Mouse (Mus musculus) T-helper 17 cell (primary cell): Measurements from ENCODE around the gene Snx30.

Experiments
- in situ Hi-C, 2 experiments: fragments of 300-600 bp; cut with MboI, MseI; formaldehyde crosslinking; loops; 1 replicate in 1 of 2; 2 replicates in 1 of 2; pipeline ENCODE4 v1.15.1; 2025; ENCODE audit warnings: high pct_unique_total_duplicates in 2 of 2

Gene Snx30

DNA sequence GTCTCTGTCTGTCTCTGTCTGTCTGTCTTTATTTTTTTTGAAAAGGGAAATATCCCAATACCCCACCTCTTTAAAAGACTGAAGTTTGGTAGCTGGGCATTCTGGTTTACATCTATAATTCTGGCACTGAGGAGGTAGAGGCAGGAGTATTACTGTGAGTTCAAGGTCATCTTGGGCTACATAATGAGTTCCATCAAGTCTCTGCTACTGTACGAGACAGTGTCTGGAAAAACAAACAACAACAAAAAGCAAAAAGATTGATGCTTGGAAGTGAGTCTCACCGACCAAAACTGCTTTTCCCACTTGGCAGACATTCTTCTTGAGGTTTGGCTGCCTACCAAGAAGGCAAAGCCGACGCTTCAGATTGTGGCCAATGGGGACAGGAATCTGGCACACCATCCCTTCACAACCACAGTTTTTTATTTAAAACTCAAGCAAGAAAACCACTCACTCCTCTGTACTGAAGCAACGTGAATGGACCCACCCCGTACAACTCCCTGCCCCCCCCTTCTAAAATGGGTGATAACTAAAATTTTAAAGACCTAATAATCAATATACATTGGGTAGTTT lies 63.9 kb downstream of the Snx30 start:
- in situ Hi-C loops, result loop anchor here in 1 of 2 experiments (10.0 kb wide), 1 partner anchor 255 kb away; no protein-coding TSS in a partner anchor

DNA sequence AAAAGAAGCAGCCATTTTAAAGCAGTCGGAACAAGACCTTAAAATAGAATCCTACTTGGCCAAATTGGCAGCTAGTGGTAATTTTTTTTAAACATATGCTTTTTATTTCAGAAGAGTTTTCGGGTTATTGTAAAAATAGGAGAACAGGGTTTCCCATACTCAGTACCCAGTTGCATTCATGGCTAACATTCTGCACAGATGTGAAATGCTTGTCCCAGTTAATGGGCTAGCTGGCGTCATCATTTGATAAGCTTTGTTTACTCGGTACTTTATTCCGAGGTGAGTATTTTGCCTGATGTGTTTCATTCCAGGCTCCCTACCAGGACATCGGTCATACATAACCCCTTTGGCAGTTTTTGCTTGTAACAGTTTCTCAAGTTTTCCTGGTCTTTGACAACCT lies 64.8 kb downstream of the Snx30 start:
- in situ Hi-C loops, result no loop called here

DNA sequence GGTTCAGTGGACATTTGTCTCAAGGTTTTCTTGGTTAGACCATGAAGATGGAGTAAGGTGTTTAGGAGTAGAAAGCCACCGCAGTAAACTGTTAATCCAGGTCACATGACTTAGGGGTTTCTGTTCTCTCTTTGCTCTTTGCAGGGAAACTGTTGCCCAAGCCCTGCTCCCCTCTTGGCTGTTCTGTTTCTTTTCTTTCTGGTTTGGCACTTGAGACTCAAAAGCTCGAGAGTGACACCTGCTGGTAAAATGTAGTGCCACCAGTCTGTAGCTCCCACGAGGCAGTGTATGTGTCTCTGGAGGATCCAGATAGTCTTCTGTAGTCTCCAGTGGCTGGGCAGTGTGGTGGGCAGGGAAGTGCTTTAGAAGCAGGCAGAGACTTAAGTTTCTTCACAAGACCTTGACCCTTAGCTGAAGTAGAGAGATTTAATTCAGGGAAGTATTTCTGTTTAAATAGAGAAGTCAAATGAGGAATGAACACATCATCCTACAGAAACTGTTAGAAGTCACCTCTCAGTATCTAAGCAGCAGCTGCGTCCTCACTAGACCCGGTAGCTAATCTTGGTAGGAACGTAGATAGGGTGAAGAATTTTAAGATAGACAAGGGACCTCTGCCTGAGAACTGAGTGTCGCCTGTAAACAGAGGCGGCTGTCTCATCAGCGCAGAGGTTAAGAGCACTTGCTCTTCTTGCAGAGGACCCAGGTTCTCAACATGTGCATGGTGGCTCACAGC lies 65.4 kb downstream of the Snx30 start:
- in situ Hi-C loops, result no loop called here

DNA sequence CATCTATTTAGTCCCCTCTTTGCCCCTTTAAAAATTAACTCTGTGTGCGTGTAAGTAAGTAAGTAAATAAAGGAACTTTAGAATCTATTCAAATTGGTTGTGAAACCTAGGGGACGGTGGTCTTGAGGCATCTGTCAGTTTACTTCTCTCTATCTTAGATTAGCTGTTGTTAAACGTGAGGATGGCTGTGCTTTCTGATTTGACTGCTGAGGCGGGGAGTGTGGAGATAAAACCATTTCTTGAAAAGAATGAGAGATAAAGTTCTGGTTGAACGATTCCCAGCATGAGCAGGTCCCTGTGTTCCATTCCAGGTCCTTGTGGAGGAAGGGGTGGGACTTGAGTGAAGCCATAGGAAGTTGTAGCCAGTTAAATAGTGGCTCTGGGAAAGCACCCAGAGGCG lies 67.6 kb downstream of the Snx30 start:
- in situ Hi-C loops, result no loop called here

DNA sequence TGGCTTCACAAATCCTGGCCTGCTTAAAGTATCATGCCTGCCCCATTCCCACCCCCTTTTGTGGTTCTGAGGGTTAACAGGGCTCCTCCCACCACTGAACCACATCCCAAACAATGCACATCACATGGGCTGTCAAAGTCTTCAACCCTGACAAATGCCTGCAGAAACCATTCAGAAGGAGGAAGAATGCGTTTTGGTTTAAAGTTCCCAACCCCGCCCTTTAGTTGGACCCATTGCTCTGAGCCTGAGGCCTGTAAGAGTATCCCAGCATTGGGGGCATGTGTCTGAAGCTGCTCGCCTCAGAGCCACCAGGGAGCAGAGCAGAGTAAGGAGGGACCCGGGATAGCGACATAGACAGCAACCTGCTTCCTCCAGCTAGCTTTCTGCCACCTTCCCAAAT lies 68.2 kb downstream of the Snx30 start:
- in situ Hi-C loops, result no loop called here

DNA sequence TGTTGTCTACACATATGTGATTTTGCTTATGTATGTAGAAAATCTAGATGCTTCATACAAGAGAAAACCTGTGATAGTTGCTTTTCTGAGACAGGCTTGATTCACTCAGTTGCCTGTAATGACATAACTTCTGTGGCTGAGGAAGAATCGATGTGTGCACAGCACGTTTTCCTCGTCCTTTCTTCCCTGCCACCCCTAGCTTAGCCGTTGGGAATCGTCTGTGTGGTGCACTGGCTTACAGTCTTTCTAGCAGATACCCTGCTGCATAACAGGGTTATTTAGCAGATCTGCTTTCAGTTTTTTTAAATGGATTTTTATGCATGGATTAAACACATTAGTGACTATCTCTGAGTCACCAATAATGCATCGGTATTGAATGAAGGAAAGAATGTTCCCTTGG lies 70.9 kb downstream of the Snx30 start:
- in situ Hi-C loops, result no loop called here

DNA sequence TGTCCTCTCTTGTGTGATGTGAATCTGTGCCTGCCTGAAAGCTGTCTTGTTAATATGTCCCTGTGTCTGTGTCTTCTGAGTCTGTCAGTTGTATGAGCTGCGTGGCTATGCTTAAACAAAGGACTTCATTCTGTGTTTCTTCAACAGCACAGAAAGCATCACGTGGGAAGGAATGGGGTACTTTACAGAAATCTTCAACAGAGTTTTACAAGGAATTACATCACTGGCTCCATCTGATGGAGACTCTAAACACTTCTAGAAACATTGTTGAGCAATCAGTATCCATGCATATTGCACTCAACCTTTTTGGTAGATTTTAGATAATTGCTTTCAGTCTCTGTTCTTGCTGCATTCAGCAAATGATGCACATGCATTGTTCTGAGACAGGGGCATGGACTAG lies 71.4 kb downstream of the Snx30 start:
- in situ Hi-C loops, result no loop called here

DNA sequence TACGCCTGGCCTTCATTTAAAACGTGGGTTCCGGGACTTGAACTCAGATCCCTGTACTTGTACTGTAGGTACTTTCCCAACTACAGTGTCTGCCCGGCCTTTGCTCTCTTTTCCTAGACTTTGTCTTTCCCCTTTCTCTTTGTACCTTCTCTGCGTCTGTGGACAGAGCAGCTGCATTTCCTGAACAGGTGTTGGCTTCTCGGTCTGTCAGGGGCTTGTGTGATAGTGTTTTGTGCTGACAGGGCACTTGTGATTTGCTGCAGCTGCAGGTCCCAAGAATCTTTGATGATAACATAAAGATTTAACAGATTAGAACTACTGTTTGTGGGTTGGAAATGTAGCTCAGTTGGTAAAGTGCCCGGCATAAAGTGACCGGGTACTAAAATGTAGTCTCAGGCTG lies 73.0 kb downstream of the Snx30 start:
- in situ Hi-C loops, result no loop called here

DNA sequence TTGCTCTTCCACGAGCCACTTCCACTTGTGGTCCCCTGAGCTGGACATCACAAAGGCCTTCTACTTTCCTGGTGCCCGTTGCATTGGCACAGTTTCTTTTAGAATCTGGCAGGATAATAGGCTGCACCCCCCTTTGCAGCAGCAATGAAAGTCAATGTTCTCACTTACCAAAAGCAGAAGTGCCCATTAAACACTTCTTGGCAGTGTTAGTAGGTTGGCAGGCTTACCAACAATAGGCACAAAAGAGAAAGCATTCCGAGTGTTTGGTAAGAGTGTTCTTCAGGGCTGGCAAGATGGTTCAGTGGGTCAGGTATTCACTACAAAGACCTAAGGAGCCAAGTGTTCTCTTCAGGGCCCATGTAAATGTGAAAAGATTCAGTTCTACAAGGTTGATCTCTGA lies 73.8 kb downstream of the Snx30 start:
- in situ Hi-C loops, result no loop called here

DNA sequence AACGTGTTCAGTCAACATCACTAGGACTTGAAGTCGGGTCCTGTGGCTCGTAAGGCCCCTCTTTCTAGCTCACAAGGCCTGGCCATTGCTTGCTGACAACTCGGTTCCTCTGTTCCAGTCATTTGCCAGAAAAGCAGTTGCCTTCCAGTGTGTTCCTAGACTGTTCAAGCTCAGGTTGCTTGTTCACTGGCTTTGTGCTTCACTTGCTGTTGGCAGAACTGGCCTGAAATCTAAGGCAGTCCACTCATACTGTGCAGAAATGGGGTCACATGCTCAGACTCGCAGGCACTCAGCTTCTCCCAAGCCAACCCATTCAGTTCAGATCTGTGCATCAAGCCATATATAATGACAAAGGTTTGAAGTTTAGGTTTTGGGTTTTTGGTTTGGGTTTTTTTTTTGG lies 75.1 kb downstream of the Snx30 start:
- in situ Hi-C loops, result no loop called here

DNA sequence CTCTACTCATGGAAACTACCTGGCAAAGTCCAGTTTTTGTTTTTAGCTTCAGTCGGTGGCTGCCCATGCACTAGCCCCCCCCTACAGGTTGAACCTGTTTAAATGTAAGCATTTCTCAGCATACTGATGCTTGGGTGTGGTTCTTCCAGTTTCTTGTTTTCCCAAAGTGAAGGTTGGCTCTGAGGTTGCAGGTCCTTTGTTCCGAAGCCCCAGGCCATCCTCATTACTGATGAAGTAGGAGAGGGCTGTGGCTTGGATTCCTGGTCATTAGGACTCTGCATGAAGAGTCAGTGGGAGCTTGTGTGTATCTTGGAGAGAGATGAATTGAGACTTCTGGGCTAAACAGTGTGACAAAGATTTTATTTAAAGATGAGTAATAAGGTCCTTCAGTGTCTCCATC lies 75.6 kb downstream of the Snx30 start:
- in situ Hi-C loops, result no loop called here

DNA sequence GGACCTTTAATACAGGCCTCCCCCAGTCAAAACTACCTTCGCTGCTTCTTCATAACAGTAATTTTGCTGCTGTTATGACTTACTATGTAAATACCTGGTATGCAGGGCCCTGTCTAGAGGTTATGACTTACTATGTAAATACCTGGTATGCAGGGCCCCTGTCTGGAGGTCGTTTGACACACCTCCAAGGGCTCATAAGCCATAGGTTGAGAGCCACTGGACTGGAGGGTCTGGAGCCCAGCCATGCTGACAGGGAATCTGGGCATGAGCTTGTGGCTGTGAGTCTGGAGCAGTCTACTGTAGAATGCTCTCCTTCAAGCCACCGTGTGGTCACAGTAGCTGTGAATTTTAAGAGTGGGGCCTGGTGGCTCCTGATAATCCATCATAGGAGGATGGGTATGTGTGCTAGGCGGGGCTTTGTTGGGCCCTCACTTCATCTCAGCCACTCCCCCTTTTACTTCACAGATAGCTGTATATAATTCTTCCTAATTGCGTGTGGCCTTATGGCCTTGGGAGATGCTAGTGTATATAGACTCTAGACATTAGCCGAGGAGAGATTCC lies 78.6 kb downstream of the Snx30 start:
- in situ Hi-C loops, result no loop called here

DNA sequence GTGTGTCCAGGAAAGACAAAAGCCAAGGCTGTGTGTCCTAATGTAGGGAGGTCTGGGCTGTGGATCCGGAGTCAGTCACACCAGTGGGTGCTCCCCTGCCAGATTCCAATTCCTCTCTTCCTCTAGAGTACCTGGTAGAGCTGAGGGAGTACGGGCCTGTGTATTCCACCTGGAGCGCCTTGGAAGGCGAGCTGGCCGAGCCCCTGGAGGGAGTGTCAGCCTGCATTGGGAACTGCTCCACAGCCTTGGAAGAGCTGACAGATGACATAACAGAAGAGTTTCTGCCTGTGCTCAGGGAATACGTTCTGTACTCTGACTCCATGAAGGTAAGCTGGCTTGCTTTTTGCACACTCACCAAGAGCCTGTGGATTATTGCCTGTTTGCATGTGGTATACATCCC lies 80.6 kb downstream of the Snx30 start:
- in situ Hi-C loops, result no loop called here

DNA sequence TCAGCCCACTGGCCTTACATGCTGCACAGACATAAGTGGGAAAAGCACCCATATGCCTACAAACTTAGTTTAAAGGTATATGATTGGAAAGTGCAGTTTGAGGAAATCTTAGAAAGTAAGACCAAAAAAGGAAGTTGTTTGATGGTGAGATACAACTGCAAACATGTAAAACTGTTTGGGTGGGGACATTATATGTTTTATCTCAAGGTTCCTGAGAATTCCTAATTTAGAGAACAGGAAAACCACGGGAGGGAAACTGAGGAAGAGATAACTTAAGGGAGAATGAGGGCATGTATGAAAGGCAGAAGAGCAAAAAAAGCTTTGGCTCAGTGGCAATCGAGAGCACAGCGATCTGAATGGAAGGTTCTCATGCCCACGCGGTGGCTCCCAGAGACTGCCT lies 81.4 kb downstream of the Snx30 start:
- in situ Hi-C loops, result no loop called here

DNA sequence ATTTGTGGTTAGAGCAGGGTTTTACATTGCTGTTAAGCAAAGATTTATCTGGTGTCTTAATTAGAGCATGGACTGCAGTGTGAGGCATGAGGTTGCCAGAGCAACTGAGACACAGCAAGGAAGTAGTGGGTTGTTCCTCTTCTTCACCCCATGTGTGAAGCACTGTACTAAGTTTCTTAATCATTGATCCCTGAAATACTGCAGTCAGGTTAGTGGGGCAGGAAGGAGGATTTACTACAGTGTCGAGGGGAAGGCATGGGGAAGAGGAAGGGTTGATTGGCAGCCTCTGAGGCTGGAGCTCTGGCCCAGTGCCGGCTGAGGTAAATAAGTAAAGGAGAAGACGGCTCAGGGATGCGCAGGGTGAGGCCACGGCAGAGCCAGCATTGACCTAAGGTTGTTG lies 82.4 kb downstream of the Snx30 start:
- in situ Hi-C loops, result no loop called here

DNA sequence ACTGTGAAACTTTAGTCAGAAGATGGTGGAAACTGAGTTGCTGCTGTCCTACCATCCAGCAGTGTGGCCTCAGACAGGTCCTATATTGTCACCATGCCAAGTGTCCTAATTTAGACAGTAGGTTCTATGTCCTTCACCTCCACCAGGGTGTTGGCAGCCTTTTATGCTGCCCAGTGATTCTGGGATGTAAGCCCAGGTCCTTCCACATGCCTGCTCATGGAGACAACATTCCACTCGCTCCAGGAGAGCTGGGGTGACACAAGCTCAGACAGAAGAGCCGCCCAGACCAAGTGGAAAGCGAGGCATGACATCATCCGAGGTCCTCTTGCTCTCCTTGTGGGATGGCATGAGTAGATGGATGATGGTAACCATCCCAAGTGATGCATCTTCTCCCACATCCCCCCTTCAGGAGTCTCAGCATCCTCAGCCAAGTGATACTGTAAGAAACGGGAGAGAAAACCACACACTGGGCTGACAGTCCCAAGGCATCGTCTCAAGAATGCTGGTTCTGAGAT lies 84.5 kb downstream of the Snx30 start:
- in situ Hi-C loops, result no loop called here

DNA sequence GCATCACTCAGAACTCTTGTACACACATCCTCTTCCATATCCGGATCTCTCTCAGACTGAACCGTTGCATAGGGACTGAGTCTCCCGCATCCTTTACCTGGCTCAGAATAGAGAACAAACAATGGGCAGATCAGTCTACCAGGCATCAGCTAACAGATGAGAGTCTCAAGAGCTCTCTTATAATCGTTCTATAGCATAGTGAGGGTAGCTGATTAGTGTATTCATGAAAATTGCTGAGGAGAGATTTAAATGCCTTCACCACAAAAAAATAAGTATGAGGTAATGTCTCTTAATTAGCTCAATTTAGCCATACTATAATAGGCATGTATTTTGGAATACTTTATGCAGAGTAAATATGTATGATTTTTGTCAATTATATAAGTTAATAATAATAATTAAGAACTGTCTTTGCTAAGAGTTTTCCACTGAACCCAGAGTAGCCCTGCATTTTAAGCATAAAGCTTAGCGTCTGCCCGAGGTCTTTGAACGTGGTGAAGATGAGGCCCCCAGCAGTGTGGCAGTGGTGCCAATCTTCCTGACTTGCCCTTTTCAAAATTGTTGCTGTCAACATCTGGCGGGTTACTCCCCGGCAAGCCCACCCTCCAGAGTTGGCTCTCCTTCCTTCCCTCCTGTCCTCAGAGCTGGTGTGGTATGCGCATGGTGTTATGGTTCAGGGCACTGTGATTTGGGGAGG lies 86.2 kb downstream of the Snx30 start:
- in situ Hi-C loops, result no loop called here

DNA sequence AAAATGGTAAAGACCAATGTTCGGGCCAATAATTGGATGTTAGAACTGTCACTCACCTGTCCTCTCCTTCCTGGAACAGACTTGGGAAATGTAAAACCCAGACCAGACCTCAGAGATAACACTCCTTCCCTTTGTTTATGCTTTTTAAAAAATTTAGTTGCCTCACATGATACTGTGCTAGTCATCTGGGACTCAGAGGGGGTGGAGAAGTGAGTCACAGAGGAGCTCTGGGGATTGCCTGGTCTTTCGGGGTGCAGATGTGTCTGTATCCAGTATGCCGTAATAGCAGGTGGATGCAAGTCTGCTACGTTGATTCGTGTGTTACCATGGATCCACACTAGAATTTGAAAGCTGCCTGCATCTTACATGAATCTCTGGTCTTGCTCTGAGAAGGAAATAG lies 87.1 kb downstream of the Snx30 start:
- in situ Hi-C loops, result no loop called here

DNA sequence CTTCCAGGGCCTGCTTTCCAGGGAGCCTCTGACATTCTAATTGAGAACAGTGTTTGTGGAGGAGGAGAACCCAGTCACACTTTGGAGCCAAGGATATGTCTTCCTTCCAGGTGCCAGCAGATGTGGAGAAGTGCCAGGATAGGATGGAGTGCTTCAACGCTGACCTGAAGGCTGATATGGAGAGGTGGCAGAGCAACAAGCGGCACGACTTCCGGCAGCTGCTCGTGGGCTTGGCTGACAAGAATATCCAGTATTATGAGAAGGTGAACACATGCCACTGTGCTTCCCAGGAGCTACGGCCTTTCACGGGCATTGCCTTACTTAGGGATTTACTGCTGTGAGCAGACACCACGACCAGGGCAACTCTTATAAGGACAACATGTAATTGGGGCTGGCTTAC lies 88.8 kb downstream of the Snx30 start:
- in situ Hi-C loops, result no loop called here

DNA sequence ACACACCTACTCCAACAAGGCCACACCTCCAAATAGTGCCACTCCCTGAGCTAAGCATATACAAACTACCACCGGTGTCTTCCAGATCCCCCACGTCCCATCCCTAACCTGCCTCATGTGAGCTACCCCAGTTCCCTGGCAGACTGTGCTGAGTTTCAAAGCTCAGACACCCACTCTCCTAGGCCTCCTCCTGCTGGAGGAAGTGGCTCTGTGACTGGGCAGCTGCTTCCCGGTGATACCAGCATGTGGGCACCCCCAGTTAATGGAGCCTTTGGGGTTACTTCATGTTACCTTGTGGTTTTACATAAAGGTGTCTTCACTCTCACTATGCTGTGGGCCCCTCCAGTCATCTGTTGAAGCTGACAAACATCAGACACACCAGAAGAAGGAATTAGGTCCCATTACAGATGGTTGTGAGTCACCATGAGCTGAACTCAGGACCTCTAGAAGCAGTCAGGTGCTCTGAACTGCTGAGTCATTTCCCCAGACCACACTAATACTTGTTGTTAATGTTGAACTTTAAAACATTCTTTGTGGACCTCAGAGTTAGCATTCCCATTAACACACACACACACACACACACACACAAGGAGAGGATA lies 89.4 kb downstream of the Snx30 start:
- in situ Hi-C loops, result no loop called here

DNA sequence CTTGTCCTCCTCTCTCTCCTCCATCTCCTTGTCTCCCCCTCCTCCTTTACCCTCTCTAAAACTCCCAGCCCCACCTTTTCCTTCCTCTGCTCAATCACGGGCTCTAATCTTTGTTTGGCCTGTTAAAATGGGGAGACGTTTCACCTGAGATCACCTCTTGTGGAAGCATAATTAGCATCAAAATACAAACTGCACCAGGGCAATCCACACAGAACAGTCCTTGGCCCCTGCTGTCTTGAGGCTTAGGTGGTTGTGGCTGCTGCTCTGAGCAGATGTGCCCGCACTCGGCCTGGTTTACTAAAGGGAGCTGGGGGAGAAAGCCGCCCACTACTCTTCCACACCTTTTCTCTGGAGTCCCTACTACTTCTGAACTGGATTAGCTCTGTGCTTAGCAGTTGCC lies 90.4 kb downstream of the Snx30 start:
- in situ Hi-C loops, result no loop called here

DNA sequence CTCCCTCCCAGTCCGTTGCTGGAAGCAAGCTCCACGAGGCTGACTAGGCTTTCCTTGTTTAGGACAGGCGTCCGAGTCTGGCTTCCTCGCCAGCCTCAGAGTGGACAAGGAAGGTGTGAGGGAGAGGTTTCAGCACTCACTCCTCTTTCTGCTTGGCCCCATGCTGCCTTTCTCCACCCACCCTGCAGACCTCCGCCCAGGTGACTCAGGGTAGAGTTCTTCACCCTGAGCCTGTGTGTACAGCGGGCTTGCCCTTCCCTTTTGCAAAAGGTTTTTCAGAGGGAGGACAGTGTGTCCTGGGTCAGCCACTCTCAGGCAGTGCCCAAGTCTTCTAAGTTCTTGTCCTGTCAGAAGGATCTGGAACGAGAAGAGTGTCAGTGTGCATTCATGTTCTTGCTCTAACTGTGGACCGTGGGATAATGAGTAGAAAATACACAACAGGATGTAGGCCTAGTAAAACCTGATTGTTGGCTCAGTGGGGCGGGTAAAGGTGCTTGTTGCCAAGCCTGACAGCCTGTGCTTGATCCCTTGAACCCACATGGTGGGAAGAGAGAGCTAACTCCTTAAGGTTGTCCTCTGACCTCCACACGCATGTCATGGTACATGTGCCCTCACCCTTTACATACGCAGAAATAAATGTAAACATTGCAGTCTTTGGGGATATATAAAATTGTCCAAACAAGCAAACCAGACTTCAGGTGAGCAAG lies 92.3 kb downstream of the Snx30 start:
- in situ Hi-C loops, result no loop called here
